Mouse (Mus musculus): ENCODE measurements around the gene Gdi1.

DNA sequence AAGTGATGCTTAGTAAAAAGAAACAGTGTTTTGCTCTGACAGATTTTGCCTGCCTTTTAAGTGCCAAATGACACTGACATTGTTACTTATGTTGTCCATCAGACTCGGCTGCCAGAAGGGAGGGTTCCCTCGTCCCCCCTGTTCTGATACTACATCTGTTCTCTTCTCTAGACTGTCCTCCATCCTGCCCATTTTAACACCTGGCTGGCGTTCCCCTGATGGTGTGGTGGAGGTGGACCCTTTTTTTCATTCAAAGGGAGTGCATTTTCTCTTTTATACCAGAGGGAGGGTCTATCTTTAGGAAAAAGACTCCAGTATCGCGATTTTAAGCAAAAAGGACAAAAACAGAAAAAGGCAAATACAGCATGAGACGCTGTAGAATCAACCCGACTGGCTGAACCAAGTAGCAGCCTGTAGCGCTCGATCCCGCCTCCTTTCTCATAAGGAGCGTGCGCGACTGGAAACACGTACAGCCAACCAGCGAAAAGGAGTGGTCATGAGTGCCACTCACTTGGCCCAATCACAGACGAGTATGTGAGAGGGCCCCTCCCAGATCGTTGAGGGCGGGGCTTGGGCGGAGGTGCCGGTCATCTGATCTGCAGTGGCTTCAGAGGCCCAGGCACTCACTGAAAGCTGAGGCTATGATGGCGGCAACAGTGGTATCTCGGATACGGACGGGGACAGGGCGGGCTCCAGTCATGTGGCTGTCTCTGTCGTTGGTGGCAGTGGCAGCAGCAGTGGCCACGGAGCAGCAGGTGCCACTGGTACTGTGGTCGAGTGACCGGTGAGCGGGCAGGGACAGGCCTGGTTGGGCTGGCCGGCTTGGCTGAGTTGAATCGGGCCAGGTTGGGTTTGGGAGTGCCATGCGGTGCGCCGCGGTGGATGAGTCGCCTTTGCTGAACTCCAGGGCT is 8.0 kb upstream of the Gdi1 start, which contains the start of gene Atp6ap1:
- no peak for TF ChIP-seq CTCF (IDR thresholded peaks at IDR 0.05; ENCODE audit: control insufficient read depth, insufficient read depth, insufficient replicate concordance, low read depth, low read length)
- no peak; the same call in 1 of the 2 replicates for TF ChIP-seq POLR2A (IDR thresholded peaks at IDR 0.05; ENCODE audit: control insufficient read depth, low read depth, low read length)

All from testis, adult 2 months (tissue).